Mouse (Mus musculus) bone marrow, adult 2 months (tissue): ENCODE measurements around the gene Cradd.

Source experiments
- CTCF ChIP-seq: fragments of 200-500 bp; IDR thresholded peaks from 2 replicates; pipeline ENCODE4 v1.5.1; 2011; ENCODE audit warnings: low read length, control low read depth; ENCODE audit not compliant: control insufficient read depth, insufficient read depth
- POLR2A ChIP-seq: fragments of 200-500 bp; IDR thresholded peaks from 2 replicates; pipeline ENCODE4 v1.6.1; 2011; ENCODE audit warnings: low read depth, mild to moderate bottlenecking, control low read depth, low read length, borderline replicate concordance; ENCODE audit not compliant: control insufficient read depth

GRCm38 (mm10) chr10:95367241-95367640, 43.3 kb upstream of the Cradd start:
- no peak for TF ChIP-seq CTCF
- TF ChIP-seq POLR2A: no peak
